Mouse (Mus musculus) intestine, embryonic 14.5 days (tissue): ENCODE measurements around the gene Lamtor2. TPM values are rescaled to one million over a fixed set of nuclear protein-coding genes. Genes with fewer than 3 reads are reported as not detected.
"Not testable (repeated sequence)": the region's sequence is repeated elsewhere in the genome, so short reads cannot be mapped to it uniquely, and the experiment has no call there.

Source experiments
- ATAC-seq: fragments of 200-750 bp; cut with Nextera tagmentation; replicated peaks from 2 replicates; pipeline ENCODE4 v1.8.0; 2017; ENCODE audit warnings: low read depth, moderate number of reproducible peaks, moderate TSS enrichment, moderate library complexity; ENCODE audit not compliant: low FRiP score, low TSS enrichment
- DNase-seq: peaks from one replicate; pipeline ENCODE4 v3.0.0-alpha.2; 2018; ENCODE audit warnings: low spot score
- H3K27ac ChIP-seq: fragments of 300-500 bp; sonication (generic); 2 replicates; pipeline ENCODE4 v1.5.1; 2014; ENCODE audit warnings: low read depth, mild to moderate bottlenecking, control low read depth
- H3K27me3 ChIP-seq: fragments of 300-500 bp; sonication (generic); replicated peaks from 2 replicates; pipeline ENCODE4 v1.6.1; 2014; ENCODE audit warnings: low read length, control low read depth; ENCODE audit not compliant: control insufficient read depth, insufficient read depth
- H3K36me3 ChIP-seq: fragments of 300-500 bp; sonication (generic); 2 replicates; pipeline ENCODE4 v1.6.1; 2014; ENCODE audit warnings: low read length, control low read depth; ENCODE audit not compliant: control insufficient read depth, insufficient read depth
- H3K4me1 ChIP-seq: fragments of 300-500 bp; sonication (generic); replicated peaks from 2 replicates; pipeline ENCODE4 v1.6.1; 2014; ENCODE audit warnings: low read length, control low read depth, mixed read lengths; ENCODE audit not compliant: control insufficient read depth, insufficient read depth
- H3K4me2 ChIP-seq: fragments of 300-500 bp; sonication (generic); 2 replicates; pipeline ENCODE4 v1.6.1; 2014; ENCODE audit warnings: low read length
- H3K4me3 ChIP-seq: fragments of 300-500 bp; sonication (generic); 2 replicates; pipeline ENCODE4 v1.5.1; 2014; ENCODE audit warnings: low read depth, low read length, control low read depth, mixed read lengths
- H3K9ac ChIP-seq: fragments of 300-500 bp; sonication (generic); 2 replicates; pipeline ENCODE4 v1.6.1; 2014; ENCODE audit warnings: mild to moderate bottlenecking, low read length
- H3K9me3 ChIP-seq: fragments of 300-500 bp; sonication (generic); 2 replicates; pipeline ENCODE4 v1.6.1; 2016; ENCODE audit warnings: low read length, control low read depth; ENCODE audit not compliant: control insufficient read depth
- WGBS: fragments of 180-500 bp; shearing (Covaris S2); extraction: QIAGEN DNeasy Blood & Tissue Kit; methylation state at CpG from one replicate; pipeline ENCODE4 v1.1.7; 2014; 5-methylcytosine and 5-hydroxymethylcytosine counted together
- polyA plus RNA-seq: library from polyadenylated mRNA; unstranded; fragments of >200 nt; fragmentation: Nextera tagmentation; extraction: Ambion mirVana; gene quantifications from 2 replicates; pipeline ENCODE4 v1.2.1, GENCODE M21; 2014

The Lamtor2 gene
- polyA plus RNA-seq, 1 experiment from 2014 or later = 98.9 TPM

GRCm38 (mm10) chr3:88586640-88587039 lies 33.8 kb upstream of the Lamtor2 start:
- Histone ChIP-seq H3K4me2 (no peak overlapping the region), H3K4me3 (no peak overlapping the region), H3K4me1 (peaks cover 4% of the 10 kb centered on the region; the same call in 1 of the 2 replicates), H3K9ac (no peak overlapping the region), H3K36me3 (peaks cover 51% of the 10 kb centered on the region), H3K27me3 (no peaks in the 10 kb centered on the region), H3K9me3 (no peaks in the 10 kb centered on the region), H3K27ac (no peak overlapping the region)
- no peak for DNase-seq
- 95% methylated on average over 5 of the region's 5 CpGs for WGBS
- ATAC-seq = no peak

GRCm38 (mm10) chr3:88585769-88586168 lies 32.9 kb upstream of the Lamtor2 start:
- Histone ChIP-seq H3K36me3 (peaks cover 59% of the 10 kb centered on the region), H3K4me2 (no peak overlapping the region), H3K9me3 (no peaks in the 10 kb centered on the region), H3K27me3 (no peaks in the 10 kb centered on the region), H3K4me3 (no peak overlapping the region), H3K4me1 (peaks cover 2% of the 10 kb centered on the region), H3K27ac (no peak overlapping the region), H3K9ac (no peak overlapping the region)
- WGBS = 91% methylated on average over 6 of the region's 6 CpGs
- ATAC-seq (no peak), DNase-seq (no peak)

- peak; percentile 71 for ATAC-seq
- DNase-seq = peak; percentile 79
- Histone ChIP-seq H3K36me3 (peaks cover 24% of the 10 kb centered on the region), H3K27ac (peak overlapping the region; percentile 35; the same call in 1 of the 2 replicates), H3K4me3 (peak overlapping the region; percentile 96), H3K9me3 (no peaks in the 10 kb centered on the region), H3K27me3 (no peaks in the 10 kb centered on the region), H3K9ac (peak overlapping the region; percentile 79), H3K4me1 (peaks cover 7% of the 10 kb centered on the region), H3K4me2 (peak overlapping the region; percentile 96)
- WGBS = under 1% methylated on average over 34 of the region's 34 CpGs
Observed at GRCm38 (mm10) chr3:88579454-88580117, 26.7 kb upstream of the Lamtor2 start.

- H3K4me3 ChIP-seq = peak overlapping the region; percentile 96
- H3K9me3 ChIP-seq = no peaks in the 10 kb centered on the region
- peak overlapping the region; percentile 96 for H3K4me2 ChIP-seq
- ATAC-seq (no peak; the same call in 1 of the 2 replicates), DNase-seq (no peak)
- no peaks in the 10 kb centered on the region for H3K27me3 ChIP-seq
- peaks cover 24% of the 10 kb centered on the region for H3K36me3 ChIP-seq
- H3K9ac ChIP-seq = peak overlapping the region; percentile 79; the same call in 1 of the 2 replicates
- WGBS = 48% methylated on average over 8 of the region's 8 CpGs
- peaks cover 7% of the 10 kb centered on the region for H3K4me1 ChIP-seq
- no peak overlapping the region for H3K27ac ChIP-seq
Observed at GRCm38 (mm10) chr3:88578498-88579424, 25.9 kb upstream of the Lamtor2 start.

GRCm38 (mm10) chr3:88577846-88578245 lies 25.0 kb upstream of the Lamtor2 start:
- not testable (repeated sequence) for H3K27ac ChIP-seq, DNase-seq, H3K4me2 ChIP-seq, H3K4me1 ChIP-seq, H3K9ac ChIP-seq, H3K27me3 ChIP-seq, H3K9me3 ChIP-seq, H3K4me3 ChIP-seq, ATAC-seq
- peaks cover 20% of the 10 kb centered on the region for H3K36me3 ChIP-seq
- WGBS = 74% methylated on average over 5 of the region's 5 CpGs

- Histone ChIP-seq H3K36me3 (no peaks in the 10 kb centered on the region), H3K4me2 (no peak within 1 kb of the TSS), H3K4me1 (peaks cover 6% of the 10 kb centered on the region), H3K9ac (no peak within 1 kb of the TSS), H3K9me3 (no peaks in the 10 kb centered on the region), H3K4me3 (no peak within 1 kb of the TSS), H3K27ac (no peak within 1 kb of the TSS), H3K27me3 (no peaks in the 10 kb centered on the region)
- DNase-seq (no peak), ATAC-seq (no peak)
- WGBS = 85% methylated on average over 3 of the region's 3 CpGs
Observed at GRCm38 (mm10) chr3:88575540-88575939, 22.7 kb upstream of the Lamtor2 start, which contains the start of gene Ssr2. TSS of gene Ssr2 (plus strand) at chr3:88575876.

GRCm38 (mm10) chr3:88573810-88574209 lies 20.9 kb upstream of the Lamtor2 start:
- Histone ChIP-seq H3K27ac (no peak overlapping the region), H3K9me3 (no peaks in the 10 kb centered on the region), H3K4me2 (no peak overlapping the region), H3K27me3 (no peaks in the 10 kb centered on the region), H3K9ac (no peak overlapping the region), H3K4me1 (no peaks in the 10 kb centered on the region), H3K36me3 (peaks cover 13% of the 10 kb centered on the region), H3K4me3 (no peak overlapping the region)
- DNase-seq (no peak), ATAC-seq (no peak)
- WGBS = 80% methylated on average over 2 of the region's 2 CpGs

GRCm38 (mm10) chr3:88572835-88573234 lies 20.0 kb upstream of the Lamtor2 start:
- H3K4me1 ChIP-seq = no peaks in the 10 kb centered on the region
- H3K36me3 ChIP-seq = peaks cover 23% of the 10 kb centered on the region
- H3K27ac ChIP-seq = no peak overlapping the region
- H3K4me2 ChIP-seq = no peak overlapping the region
- 72% methylated on average over 2 of the region's 2 CpGs for WGBS
- no peak overlapping the region for H3K9ac ChIP-seq
- no peak for DNase-seq
- ATAC-seq = no peak
- H3K27me3 ChIP-seq = no peaks in the 10 kb centered on the region
- H3K4me3 ChIP-seq = no peak overlapping the region
- H3K9me3 ChIP-seq = no peaks in the 10 kb centered on the region
